Mouse (Mus musculus) neutrophil, adult 59 days (primary cell): ENCODE measurements around the gene Wdr43. TPM values are rescaled to one million over a fixed set of nuclear protein-coding genes. Genes with fewer than 3 reads are reported as not detected.

ENCODE experiments used
- total RNA-seq, 2 experiments: library from RNA; stranded (reverse); gene quantifications; 1 replicate in 1 of 2; 2 replicates in 1 of 2; pipeline ENCODE4 v1.2.4; 2023

Wdr43 gene
- total RNA-seq = 10 to 100 TPM; 24.5 to 27.9 TPM

DNA sequence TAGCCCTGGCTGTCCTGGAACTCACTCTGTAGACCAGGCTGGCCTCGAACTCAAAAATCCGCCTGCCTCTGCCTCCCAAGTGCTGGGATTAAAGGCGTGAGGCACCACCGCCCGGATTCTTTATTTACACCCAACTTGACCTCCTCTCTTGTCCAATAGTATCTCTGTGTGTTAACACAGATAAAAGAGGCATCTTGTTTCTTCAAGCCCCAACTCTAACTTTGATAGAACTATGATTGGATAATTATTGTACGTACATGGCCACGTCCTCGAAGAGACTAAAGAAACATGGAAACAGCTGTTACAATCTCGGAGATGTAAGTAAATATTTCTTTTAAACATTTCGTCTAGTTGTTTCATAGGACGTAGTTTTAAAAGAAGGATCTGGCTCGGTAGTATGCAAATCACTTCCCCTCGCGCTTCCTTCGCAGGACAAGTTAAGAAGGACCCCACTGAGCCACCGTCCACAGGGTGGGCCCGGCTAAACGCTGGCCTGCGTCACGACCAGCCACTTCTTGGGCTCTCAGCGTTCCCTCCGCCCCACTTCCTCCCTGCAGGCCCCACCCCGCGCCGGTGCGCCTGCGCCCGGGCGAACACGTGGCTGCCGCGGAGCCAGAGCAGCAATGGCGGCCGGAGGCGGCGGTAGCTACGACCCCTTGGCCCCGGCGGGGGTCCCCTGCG lies at the start of gene Wdr43:
TSS of gene Wdr43 (plus strand) at position 258 of the 681 bp plus-strand sequence.

DNA sequence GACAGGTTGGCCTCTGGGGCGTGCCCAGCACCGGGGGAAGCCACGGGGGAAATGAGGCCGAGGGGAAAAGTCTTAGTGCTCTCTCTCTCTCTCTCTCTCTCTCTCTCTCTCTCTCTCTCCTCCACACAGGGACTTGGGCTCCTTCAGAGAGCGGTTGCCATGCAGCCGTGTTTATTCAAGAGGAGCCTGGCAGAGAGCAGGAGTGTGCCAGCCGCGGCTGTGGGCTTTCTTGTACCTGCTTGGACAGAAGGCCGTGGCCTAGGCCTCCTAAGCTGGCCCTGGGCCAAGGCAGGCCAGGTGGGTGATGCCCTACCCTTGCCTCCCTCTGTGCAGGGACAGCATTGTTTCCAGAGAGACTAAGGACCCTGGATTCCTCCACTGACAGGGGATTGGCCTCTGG lies 57.4 kb downstream of the Wdr43 start, which contains the start of gene Togaram2:
TSS of gene Togaram2 (plus strand) at position 170 of the 400 bp plus-strand sequence.

Other genes with a start within 250 kb of the Wdr43 start
- 10 to 100 TPM; 12.7 to 13.2 TPM for gene Gm4707, start 156.0 kb upstream of the Wdr43 start, total RNA-seq
- 10 to 100 TPM; 76.3 to 81.9 TPM for gene Smchd1, start 140.6 kb upstream of the Wdr43 start, total RNA-seq
- gene Ndc80, start 89.0 kb upstream of the Wdr43 start, total RNA-seq = 10 to 100 TPM; 29.2 to 33.0 TPM
- not detected for gene Spdya, start 63.8 kb upstream of the Wdr43 start, total RNA-seq
- gene Togaram2, start 57.4 kb downstream of the Wdr43 start, total RNA-seq = not detected
- gene Pcare, start 137.0 kb downstream of the Wdr43 start, total RNA-seq = not detected
- not detected for gene Clip4, start 152.6 kb downstream of the Wdr43 start, total RNA-seq